Mouse (Mus musculus) midbrain, embryonic 11.5 days (tissue): Measurements from ENCODE around the gene 0610010F05Rik. TPM values are rescaled to one million over a fixed set of nuclear protein-coding genes. Genes with fewer than 3 reads are reported as not detected.

ENCODE experiments used
- ATAC-seq: fragments of 200-750 bp; cut with Nextera tagmentation; 2 replicates; pipeline ENCODE4 v1.8.0; 2017; ENCODE audit warnings: moderate TSS enrichment, moderate library complexity; ENCODE audit not compliant: low FRiP score
- DNase-seq: peaks from one replicate; pipeline ENCODE4 v3.0.0; 2015; ENCODE audit warnings: low spot score; ENCODE audit errors: missing footprints
- H3K27ac ChIP-seq: fragments of 300-500 bp; sonication (generic); 2 replicates; pipeline ENCODE4 v1.5.1; 2014; ENCODE audit warnings: low read depth, low read length
- H3K27me3 ChIP-seq: fragments of 300-500 bp; sonication (generic); 2 replicates; pipeline ENCODE4 v1.6.1; 2014; ENCODE audit warnings: mild to moderate bottlenecking, low read length, moderate library complexity, mixed read lengths; ENCODE audit not compliant: control insufficient read depth, insufficient read depth
- H3K36me3 ChIP-seq: fragments of 300-500 bp; sonication (generic); 2 replicates; pipeline ENCODE4 v1.6.1; 2014; ENCODE audit warnings: mild to moderate bottlenecking, low read length, moderate library complexity, mixed read lengths; ENCODE audit not compliant: control insufficient read depth, insufficient read depth
- H3K4me1 ChIP-seq: fragments of 300-500 bp; sonication (generic); 2 replicates; pipeline ENCODE4 v1.6.1; 2014; ENCODE audit warnings: low read length; ENCODE audit not compliant: control insufficient read depth, insufficient read depth
- H3K4me2 ChIP-seq: fragments of 300-500 bp; sonication (generic); 2 replicates; pipeline ENCODE4 v1.6.1; 2014; ENCODE audit warnings: mild to moderate bottlenecking, moderate library complexity
- H3K4me3 ChIP-seq: fragments of 300-500 bp; sonication (generic); 2 replicates; pipeline ENCODE4 v1.5.1; 2014; ENCODE audit warnings: low read depth, low read length
- H3K9ac ChIP-seq: fragments of 300-500 bp; sonication (generic); 2 replicates; pipeline ENCODE4 v1.6.1; 2014; ENCODE audit warnings: low read length
- H3K9me3 ChIP-seq: fragments of 300-500 bp; sonication (generic); 2 replicates; pipeline ENCODE4 v1.6.1; 2016; ENCODE audit warnings: low read length; ENCODE audit not compliant: control insufficient read depth
- WGBS: fragments of 180-500 bp; shearing (Covaris S2); extraction: QIAGEN DNeasy Blood & Tissue Kit; methylation state at CpG from one replicate; pipeline ENCODE4 v1.1.7; 2014; 5-methylcytosine and 5-hydroxymethylcytosine counted together
- polyA plus RNA-seq: library from polyadenylated mRNA; unstranded; fragments of >200 nt; fragmentation: Nextera tagmentation; extraction: Ambion mirVana; gene quantifications from 2 replicates; pipeline ENCODE4 v1.2.1, GENCODE M21; 2014

0610010F05Rik gene
- polyA plus RNA-seq: 65.3 and 72.5 TPM in 2 replicates

GRCm38 (mm10) chr11:23632945-23633878 is at the start of gene 0610010F05Rik:
Gene 0610010F05Rik (minus strand): TSS chr11:23633639.
- Histone ChIP-seq H3K4me1 (no peaks in the 10 kb centered on the region), H3K27me3 (no peaks in the 10 kb centered on the region), H3K4me2 (peak within 1 kb of the TSS; percentile 59), H3K9ac (peak within 1 kb of the TSS; percentile 75), H3K9me3 (no peaks in the 10 kb centered on the region), H3K4me3 (peak within 1 kb of the TSS; percentile 87), H3K27ac (peak within 1 kb of the TSS; percentile 90), H3K36me3 (no peaks in the 10 kb centered on the region)
- peak; percentile 100 for ATAC-seq
- under 1% methylated on average over 86 of the region's 103 CpGs for WGBS
- peak; percentile 99 for DNase-seq

DNA sequence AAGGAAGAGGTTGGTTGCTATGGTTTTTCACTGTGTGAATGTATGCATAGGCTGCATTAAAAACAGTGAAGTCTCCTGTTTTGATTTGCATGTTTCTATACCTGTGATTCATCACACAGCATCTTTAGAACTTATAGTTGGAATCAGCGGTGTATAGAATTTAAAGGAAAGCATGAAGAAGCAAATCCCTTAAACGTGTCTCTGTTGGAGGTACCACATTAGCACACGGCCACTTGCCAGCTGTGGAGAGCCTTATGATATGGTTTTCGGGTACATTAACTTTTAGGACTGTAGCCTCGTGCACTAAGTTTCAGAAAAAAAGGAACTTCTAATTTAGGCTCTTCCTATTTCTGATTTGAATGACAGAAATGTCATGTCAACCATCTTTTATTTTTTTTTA is 49.1 kb upstream of the 0610010F05Rik start:
- WGBS: 90% methylated on average over 5 of the region's 5 CpGs
- no peaks in the 10 kb centered on the region for H3K4me1 ChIP-seq
- H3K9me3 ChIP-seq: no peaks in the 10 kb centered on the region
- H3K27ac ChIP-seq: no peak overlapping the region
- ATAC-seq (no peak), DNase-seq (no peak)
- H3K9ac ChIP-seq: no peak overlapping the region
- no peak overlapping the region for H3K4me3 ChIP-seq
- H3K4me2 ChIP-seq: no peak overlapping the region
- peaks cover 2% of the 10 kb centered on the region; the same call in 1 of the 2 replicates for H3K36me3 ChIP-seq
- H3K27me3 ChIP-seq: no peaks in the 10 kb centered on the region

DNA sequence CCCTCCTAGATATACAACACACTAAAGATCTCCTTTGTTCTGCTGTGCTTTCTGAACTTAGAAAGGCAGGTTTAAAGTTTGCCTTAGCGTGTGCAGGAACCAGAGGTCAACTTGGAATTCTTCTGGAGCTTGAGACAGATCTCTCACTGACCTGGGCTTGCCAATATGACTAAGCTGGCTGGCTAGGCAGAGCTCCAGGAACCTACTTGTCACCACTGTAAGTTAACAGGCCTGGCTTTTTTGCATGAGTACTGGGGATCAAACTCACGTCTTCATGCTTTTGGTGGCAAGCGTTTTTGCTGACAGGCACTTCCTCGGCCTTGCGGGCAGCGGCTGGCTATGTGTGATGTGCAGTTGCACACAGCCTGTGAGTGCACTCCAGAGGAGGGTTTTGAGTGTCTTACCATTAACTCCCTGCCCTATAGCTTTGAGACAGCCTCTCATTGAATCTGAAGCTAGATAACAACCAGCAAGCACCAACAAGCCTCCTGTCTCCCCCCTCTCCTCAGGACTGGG is 47.1 kb upstream of the 0610010F05Rik start:
- DNase-seq: peak; percentile 67
- H3K4me3 ChIP-seq: no peak overlapping the region
- peaks cover 2% of the 10 kb centered on the region; the same call in 1 of the 2 replicates for H3K36me3 ChIP-seq
- no peaks in the 10 kb centered on the region for H3K27me3 ChIP-seq
- 89% methylated on average over 6 of the region's 6 CpGs for WGBS
- ATAC-seq: no peak
- H3K9me3 ChIP-seq: no peaks in the 10 kb centered on the region
- no peak overlapping the region for H3K27ac ChIP-seq
- no peak overlapping the region for H3K9ac ChIP-seq
- no peak overlapping the region for H3K4me2 ChIP-seq
- no peaks in the 10 kb centered on the region for H3K4me1 ChIP-seq

DNA sequence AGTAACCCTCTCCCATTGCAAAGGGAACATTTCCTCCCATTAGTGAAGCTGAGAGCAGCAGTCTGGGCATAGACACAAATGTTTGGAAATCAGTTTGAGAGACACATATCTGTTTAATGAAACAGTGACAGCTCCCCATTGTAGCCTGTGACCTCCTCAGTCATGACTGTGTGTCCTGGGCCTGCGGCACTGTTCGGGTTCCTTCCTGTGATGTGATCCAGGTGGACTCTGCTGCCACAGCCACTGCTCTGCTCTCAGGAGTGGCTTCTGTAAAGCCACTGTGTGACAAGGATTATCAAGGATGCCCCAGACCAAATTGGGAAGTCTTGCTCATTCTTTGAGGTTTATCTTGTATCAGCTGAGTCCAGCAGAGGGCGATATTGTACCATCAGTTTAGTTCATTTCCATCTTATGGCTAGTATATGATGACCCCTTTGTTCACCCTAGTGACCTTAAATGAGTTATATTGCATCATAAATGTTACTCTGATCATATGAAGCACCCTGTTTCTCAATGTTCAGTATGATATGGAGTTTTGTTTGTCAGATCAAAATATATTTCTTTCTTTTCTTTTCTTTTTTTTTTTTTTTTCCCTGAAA is 45.7 kb upstream of the 0610010F05Rik start:
- H3K9ac ChIP-seq: no peak overlapping the region
- ATAC-seq (peak; percentile 65; the same call in 1 of the 2 replicates), DNase-seq (peak; percentile 95)
- 48% methylated on average over 3 of the region's 3 CpGs for WGBS
- no peak overlapping the region for H3K4me3 ChIP-seq
- H3K9me3 ChIP-seq: no peaks in the 10 kb centered on the region
- no peak overlapping the region for H3K4me2 ChIP-seq
- H3K27me3 ChIP-seq: no peaks in the 10 kb centered on the region
- no peak overlapping the region for H3K27ac ChIP-seq
- peaks cover 2% of the 10 kb centered on the region for H3K36me3 ChIP-seq
- H3K4me1 ChIP-seq: no peaks in the 10 kb centered on the region

- 94% methylated on average over 5 of the region's 5 CpGs for WGBS
- H3K4me3 ChIP-seq: no peak overlapping the region
- no peak overlapping the region for H3K9ac ChIP-seq
- H3K4me2 ChIP-seq: no peak overlapping the region
- ATAC-seq (no peak), DNase-seq (peak; percentile 59)
- H3K36me3 ChIP-seq: peaks cover 9% of the 10 kb centered on the region
- no peaks in the 10 kb centered on the region for H3K9me3 ChIP-seq
- no peaks in the 10 kb centered on the region for H3K27me3 ChIP-seq
- H3K27ac ChIP-seq: no peak overlapping the region
- H3K4me1 ChIP-seq: no peaks in the 10 kb centered on the region
These were observed 42.7 kb upstream of the 0610010F05Rik start for GRCm38 (mm10) chr11:23676100-23676499.

DNA sequence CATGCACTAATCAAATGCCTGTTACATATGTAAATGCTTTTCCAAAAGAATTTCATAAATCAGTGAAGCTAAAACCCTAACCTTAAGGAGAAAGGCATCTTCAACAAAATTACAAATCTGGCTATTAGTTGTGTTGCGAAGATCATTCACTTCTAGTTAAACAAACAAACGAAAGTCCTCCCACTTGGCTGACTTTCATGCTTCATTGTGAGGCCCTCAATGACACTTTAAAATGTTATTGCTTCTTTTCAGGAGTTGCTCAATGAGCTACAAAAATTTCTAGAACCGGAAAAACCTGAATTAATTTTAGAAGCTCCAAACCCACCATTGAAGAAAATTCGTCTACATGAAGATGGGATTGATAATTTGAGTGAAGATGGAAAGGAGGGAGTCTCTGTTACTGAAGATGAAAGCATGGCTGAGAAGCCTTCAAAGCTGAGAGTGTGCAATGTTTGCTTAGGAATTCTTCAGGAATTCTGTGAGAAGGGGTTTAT is 38.9 kb upstream of the 0610010F05Rik start:
- 88% methylated on average over 4 of the region's 4 CpGs for WGBS
- ATAC-seq: no peak

DNA sequence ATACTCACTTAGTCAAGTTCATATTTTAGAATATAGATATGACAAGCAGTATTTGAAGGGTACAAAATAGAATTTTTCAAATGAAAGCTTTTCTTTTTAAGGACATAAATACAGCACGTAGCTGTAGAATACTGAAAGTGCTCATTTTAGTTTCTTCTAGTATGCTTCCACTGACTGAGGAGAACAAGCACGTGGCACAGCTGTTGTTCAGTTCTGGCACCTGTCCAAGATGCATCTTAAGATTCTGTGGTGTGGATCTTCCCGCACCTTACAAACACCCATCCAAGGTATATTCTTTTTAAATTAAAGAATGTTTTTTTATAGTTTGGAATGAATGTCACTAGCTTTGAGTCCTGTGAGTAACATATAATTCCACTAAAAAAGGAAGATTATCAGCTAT is 33.7 kb upstream of the 0610010F05Rik start:
- Histone ChIP-seq H3K4me3 (peak overlapping the region; percentile 88; the same call in 1 of the 2 replicates), H3K36me3 (no peaks in the 10 kb centered on the region), H3K9ac (no peak overlapping the region)

More for the DNA sequence above, 38.9 kb upstream of the 0610010F05Rik start:
- Histone ChIP-seq H3K9me3 (no peaks in the 10 kb centered on the region), H3K9ac (no peak overlapping the region), H3K27me3 (no peaks in the 10 kb centered on the region), H3K4me1 (no peaks in the 10 kb centered on the region), H3K27ac (no peak overlapping the region), H3K4me3 (no peak overlapping the region), H3K36me3 (peaks cover 9% of the 10 kb centered on the region), H3K4me2 (no peak overlapping the region)
- DNase-seq: no peak

GRCm38 (mm10) chr11:23666526-23666925 is 33.1 kb upstream of the 0610010F05Rik start:
- no peak for DNase-seq
- peak overlapping the region; percentile 82 for H3K9ac ChIP-seq
- H3K4me2 ChIP-seq: peak overlapping the region; percentile 65
- peak overlapping the region; percentile 88 for H3K4me3 ChIP-seq
- H3K4me1 ChIP-seq: peaks cover 2% of the 10 kb centered on the region; the same call in 1 of the 2 replicates
- H3K36me3 ChIP-seq: no peaks in the 10 kb centered on the region
- no peak for ATAC-seq
- no peaks in the 10 kb centered on the region for H3K27me3 ChIP-seq
- peak overlapping the region; percentile 85 for H3K27ac ChIP-seq
- no peaks in the 10 kb centered on the region for H3K9me3 ChIP-seq
- WGBS: 13% methylated on average over 5 of the region's 5 CpGs

More for the DNA sequence above, 33.7 kb upstream of the 0610010F05Rik start:
- peak overlapping the region; percentile 65 for H3K4me2 ChIP-seq
- peaks cover 2% of the 10 kb centered on the region; the same call in 1 of the 2 replicates for H3K4me1 ChIP-seq
- no peaks in the 10 kb centered on the region for H3K9me3 ChIP-seq
- 66% methylated on average over 3 of the region's 3 CpGs for WGBS
- no peak overlapping the region for H3K27ac ChIP-seq
- ATAC-seq (no peak), DNase-seq (no peak)
- no peaks in the 10 kb centered on the region for H3K27me3 ChIP-seq
